Mouse (Mus musculus) heart, embryonic 11.5 days (tissue): ENCODE results near the gene Gm20696. TPM values are rescaled to one million over a fixed set of nuclear protein-coding genes. Genes with fewer than 3 reads are reported as not detected.

Experiments used
- ATAC-seq: fragments of 200-750 bp; cut with Nextera tagmentation; replicated peaks from 2 replicates; pipeline ENCODE4 v1.8.0; 2017; ENCODE audit warnings: moderate library complexity; ENCODE audit not compliant: insufficient number of reproducible peaks, low FRiP score, low TSS enrichment
- H3K27ac ChIP-seq: fragments of 300-500 bp; sonication (generic); 2 replicates; pipeline ENCODE4 v1.5.1; 2014; ENCODE audit warnings: mild to moderate bottlenecking, low read depth, low read length
- H3K27me3 ChIP-seq: fragments of 300-500 bp; sonication (generic); 2 replicates; pipeline ENCODE4 v1.6.1; 2014; ENCODE audit warnings: mild to moderate bottlenecking, low read length, mixed read lengths; ENCODE audit not compliant: control insufficient read depth, insufficient read depth
- H3K36me3 ChIP-seq: fragments of 300-500 bp; sonication (generic); 2 replicates; pipeline ENCODE4 v1.6.1; 2014; ENCODE audit warnings: mild to moderate bottlenecking, low read length, moderate library complexity, mixed read lengths; ENCODE audit not compliant: control insufficient read depth, insufficient read depth
- H3K4me1 ChIP-seq: fragments of 300-500 bp; sonication (generic); 2 replicates; pipeline ENCODE4 v1.6.1; 2014; ENCODE audit warnings: low read length; ENCODE audit not compliant: control insufficient read depth, insufficient read depth
- H3K4me2 ChIP-seq: fragments of 300-500 bp; sonication (generic); 2 replicates; pipeline ENCODE4 v1.6.1; 2014; ENCODE audit warnings: mild to moderate bottlenecking, moderate library complexity
- H3K4me3 ChIP-seq: fragments of 300-500 bp; sonication (generic); 2 replicates; pipeline ENCODE4 v1.5.1; 2014; ENCODE audit warnings: low read depth, low read length
- H3K9ac ChIP-seq: fragments of 300-500 bp; sonication (generic); 2 replicates; pipeline ENCODE4 v1.6.1; 2014; ENCODE audit warnings: mild to moderate bottlenecking, low read depth, low read length, moderate library complexity
- H3K9me3 ChIP-seq: fragments of 300-500 bp; sonication (generic); replicated peaks from 2 replicates; pipeline ENCODE4 v1.6.1; 2016; ENCODE audit warnings: low read length; ENCODE audit not compliant: control insufficient read depth
- WGBS: fragments of 180-500 bp; shearing (Covaris S2); extraction: QIAGEN DNeasy Blood & Tissue Kit; methylation state at CpG from one replicate; pipeline ENCODE4 v1.1.7; 2014; ENCODE audit not compliant: insufficient replicate concordance; 5-methylcytosine and 5-hydroxymethylcytosine counted together
- polyA plus RNA-seq: library from polyadenylated mRNA; unstranded; fragments of >200 nt; fragmentation: Nextera tagmentation; extraction: Ambion mirVana; gene quantifications from 2 replicates; pipeline ENCODE4 v1.2.1, GENCODE M21; 2014

The Gm20696 gene
- polyA plus RNA-seq, 1 experiment from 2014 or later = 4.0 TPM

GRCm38 (mm10) chr6:99301923-99302322 is 364.7 kb downstream of the Gm20696 start:
- 66% methylated on average over 8 of the region's 8 CpGs for WGBS
- Histone ChIP-seq H3K4me2 (no peak overlapping the region), H3K36me3 (no peaks in the 10 kb centered on the region), H3K9me3 (no peaks in the 10 kb centered on the region), H3K27ac (no peak overlapping the region), H3K4me1 (peaks cover 8% of the 10 kb centered on the region; the same call in 1 of the 2 replicates), H3K4me3 (no peak overlapping the region), H3K27me3 (no peaks in the 10 kb centered on the region), H3K9ac (no peak overlapping the region)
- ATAC-seq = no peak

- WGBS = 81% methylated on average over 6 of the region's 6 CpGs
- ATAC-seq = no peak
Observed at GRCm38 (mm10) chr6:99300235-99300634, 366.4 kb downstream of the Gm20696 start.

DNA sequence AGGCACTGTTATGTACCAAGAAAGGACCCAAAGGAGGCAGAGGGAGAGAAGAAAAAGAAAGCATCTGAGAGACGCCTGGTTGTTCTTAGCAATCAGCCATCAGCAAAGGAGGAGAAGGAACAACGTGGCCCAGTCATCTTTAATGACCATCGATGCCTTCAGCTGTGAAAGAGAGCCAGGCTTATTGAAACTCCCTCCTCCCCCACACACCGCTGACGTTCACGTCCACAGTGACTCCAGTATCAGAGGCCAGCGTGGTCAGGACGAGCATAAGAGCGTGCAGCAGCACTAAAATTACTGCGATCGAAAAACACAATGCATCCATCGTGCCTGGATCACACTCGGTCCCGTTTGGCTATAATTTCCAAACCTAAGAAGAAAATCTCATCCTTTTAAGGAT is 367.4 kb downstream of the Gm20696 start:
- no peaks in the 10 kb centered on the region for H3K27me3 ChIP-seq
- H3K27ac ChIP-seq = no peak overlapping the region
- H3K4me2 ChIP-seq = no peak overlapping the region
- H3K9me3 ChIP-seq = no peaks in the 10 kb centered on the region
- H3K4me3 ChIP-seq = no peak overlapping the region
- ATAC-seq = no peak
- H3K36me3 ChIP-seq = no peaks in the 10 kb centered on the region
- no peak overlapping the region for H3K9ac ChIP-seq
- 74% methylated on average over 14 of the region's 14 CpGs for WGBS
- H3K4me1 ChIP-seq = peaks cover 8% of the 10 kb centered on the region; the same call in 1 of the 2 replicates

More at GRCm38 (mm10) chr6:99300235-99300634, 366.4 kb downstream of the Gm20696 start:
- Histone ChIP-seq H3K4me2 (no peak overlapping the region), H3K9me3 (no peaks in the 10 kb centered on the region), H3K36me3 (no peaks in the 10 kb centered on the region), H3K9ac (no peak overlapping the region), H3K27me3 (no peaks in the 10 kb centered on the region), H3K4me3 (no peak overlapping the region), H3K4me1 (peaks cover 8% of the 10 kb centered on the region; the same call in 1 of the 2 replicates), H3K27ac (no peak overlapping the region)

- no peak for ATAC-seq
- Histone ChIP-seq H3K4me1 (peaks cover under 1% of the 10 kb centered on the region; the same call in 1 of the 2 replicates), H3K27me3 (no peaks in the 10 kb centered on the region), H3K4me3 (no peak overlapping the region), H3K9me3 (no peaks in the 10 kb centered on the region), H3K9ac (no peak overlapping the region), H3K36me3 (no peaks in the 10 kb centered on the region), H3K27ac (no peak overlapping the region), H3K4me2 (no peak overlapping the region)
- WGBS = 77% methylated on average over 5 of the region's 5 CpGs
Observed at GRCm38 (mm10) chr6:99297535-99297934, 369.1 kb downstream of the Gm20696 start.

DNA sequence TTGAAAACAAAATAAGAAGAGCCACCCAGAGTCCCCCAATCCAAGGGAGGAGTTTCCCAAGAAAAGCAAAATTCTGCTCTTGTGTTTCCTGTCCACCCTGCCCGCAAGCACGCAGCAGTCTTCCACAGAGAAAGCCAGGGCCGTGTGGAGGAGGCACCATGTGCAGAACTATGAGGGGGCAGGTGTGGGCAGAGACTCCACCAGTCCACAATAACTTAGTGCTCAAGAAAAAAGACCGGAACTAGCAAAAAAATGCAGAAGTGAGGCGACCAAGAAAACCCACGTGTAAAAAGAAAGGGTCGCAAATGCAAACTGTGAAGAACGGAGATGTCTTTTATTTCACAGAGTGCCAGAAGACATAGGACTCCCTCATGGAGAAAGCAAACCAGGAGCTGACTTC is 371.1 kb downstream of the Gm20696 start:
- no peak overlapping the region for H3K4me2 ChIP-seq
- H3K9me3 ChIP-seq = no peaks in the 10 kb centered on the region
- H3K9ac ChIP-seq = no peak overlapping the region
- H3K4me3 ChIP-seq = no peak overlapping the region
- no peaks in the 10 kb centered on the region for H3K4me1 ChIP-seq
- H3K27me3 ChIP-seq = no peaks in the 10 kb centered on the region
- ATAC-seq = no peak
- WGBS = 77% methylated on average over 8 of the region's 8 CpGs
- H3K36me3 ChIP-seq = no peaks in the 10 kb centered on the region
- no peak overlapping the region for H3K27ac ChIP-seq

DNA sequence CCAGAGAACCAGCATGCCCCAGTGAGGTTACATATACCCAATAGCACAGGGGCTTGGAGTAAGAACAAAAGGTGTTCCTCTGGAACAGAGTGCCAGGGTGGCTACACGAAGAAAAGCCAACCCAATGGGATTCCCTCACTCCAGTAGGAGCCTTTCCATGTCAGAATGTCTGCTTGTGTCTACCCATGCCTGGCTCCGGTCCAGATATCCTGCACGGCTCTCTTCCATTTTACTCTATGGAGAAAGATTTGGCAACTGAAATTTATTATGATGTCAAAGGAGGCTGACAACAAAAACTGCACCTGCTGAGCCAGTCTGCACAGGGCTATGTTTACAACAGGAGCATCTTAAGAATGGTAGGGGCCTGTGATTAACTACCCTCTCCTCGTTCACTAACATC is 377.4 kb downstream of the Gm20696 start:
- no peak for ATAC-seq
- H3K36me3 ChIP-seq = no peaks in the 10 kb centered on the region
- WGBS = 75% methylated on average over 4 of the region's 4 CpGs
- H3K9me3 ChIP-seq = no peaks in the 10 kb centered on the region
- H3K4me1 ChIP-seq = no peaks in the 10 kb centered on the region
- H3K27ac ChIP-seq = no peak overlapping the region
- H3K9ac ChIP-seq = no peak overlapping the region
- H3K27me3 ChIP-seq = no peaks in the 10 kb centered on the region
- no peak overlapping the region for H3K4me3 ChIP-seq
- H3K4me2 ChIP-seq = no peak overlapping the region

DNA sequence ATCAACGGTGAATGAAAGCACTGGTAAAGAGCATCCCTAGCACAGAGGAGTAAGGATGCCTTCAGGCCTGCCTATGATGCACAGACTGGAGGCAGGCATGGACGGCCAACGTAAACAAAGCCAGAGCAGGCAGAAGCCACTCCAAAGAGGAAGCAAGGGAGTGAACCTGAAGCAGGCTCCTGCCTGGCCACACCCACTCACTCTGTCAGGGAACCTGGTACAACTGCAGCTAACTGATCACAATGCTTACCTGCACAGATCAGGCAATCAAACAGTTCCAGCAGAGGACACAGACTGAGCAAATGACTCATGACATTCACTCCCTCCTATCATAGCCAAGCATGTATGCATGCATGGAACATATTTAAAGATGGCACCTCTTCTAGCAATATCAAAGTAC is 381.6 kb downstream of the Gm20696 start:
- Histone ChIP-seq H3K4me1 (no peaks in the 10 kb centered on the region), H3K27me3 (no peaks in the 10 kb centered on the region), H3K9ac (no peak overlapping the region), H3K9me3 (no peaks in the 10 kb centered on the region), H3K36me3 (no peaks in the 10 kb centered on the region), H3K4me2 (no peak overlapping the region), H3K27ac (no peak overlapping the region), H3K4me3 (no peak overlapping the region)
- no peak for ATAC-seq
- 60% methylated on average over 3 of the region's 3 CpGs for WGBS

DNA sequence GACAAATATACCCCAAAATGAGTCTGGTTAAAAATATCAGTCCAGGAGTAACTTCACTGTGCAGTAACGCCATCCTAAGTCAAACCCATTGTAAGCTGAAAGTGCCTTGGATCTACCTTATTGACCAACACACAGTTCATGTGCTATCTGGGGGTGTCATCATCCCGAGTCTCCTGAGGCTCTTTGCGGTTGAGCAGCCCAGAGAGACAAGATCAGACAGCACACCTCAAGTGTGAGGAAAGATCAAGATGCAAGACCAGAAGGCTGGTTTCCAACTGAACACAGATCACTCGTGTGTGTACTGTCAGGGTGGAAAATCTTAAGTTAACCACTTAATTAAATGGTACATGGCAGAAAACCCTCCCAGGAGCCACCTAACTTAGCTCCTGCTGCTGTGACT is 382.6 kb downstream of the Gm20696 start:
- Histone ChIP-seq H3K4me3 (no peak overlapping the region), H3K9ac (no peak overlapping the region), H3K4me1 (no peaks in the 10 kb centered on the region), H3K9me3 (no peaks in the 10 kb centered on the region), H3K27me3 (no peaks in the 10 kb centered on the region), H3K4me2 (no peak overlapping the region), H3K36me3 (no peaks in the 10 kb centered on the region), H3K27ac (no peak overlapping the region)
- no peak for ATAC-seq
- WGBS = 75% methylated on average over 4 of the region's 4 CpGs

DNA sequence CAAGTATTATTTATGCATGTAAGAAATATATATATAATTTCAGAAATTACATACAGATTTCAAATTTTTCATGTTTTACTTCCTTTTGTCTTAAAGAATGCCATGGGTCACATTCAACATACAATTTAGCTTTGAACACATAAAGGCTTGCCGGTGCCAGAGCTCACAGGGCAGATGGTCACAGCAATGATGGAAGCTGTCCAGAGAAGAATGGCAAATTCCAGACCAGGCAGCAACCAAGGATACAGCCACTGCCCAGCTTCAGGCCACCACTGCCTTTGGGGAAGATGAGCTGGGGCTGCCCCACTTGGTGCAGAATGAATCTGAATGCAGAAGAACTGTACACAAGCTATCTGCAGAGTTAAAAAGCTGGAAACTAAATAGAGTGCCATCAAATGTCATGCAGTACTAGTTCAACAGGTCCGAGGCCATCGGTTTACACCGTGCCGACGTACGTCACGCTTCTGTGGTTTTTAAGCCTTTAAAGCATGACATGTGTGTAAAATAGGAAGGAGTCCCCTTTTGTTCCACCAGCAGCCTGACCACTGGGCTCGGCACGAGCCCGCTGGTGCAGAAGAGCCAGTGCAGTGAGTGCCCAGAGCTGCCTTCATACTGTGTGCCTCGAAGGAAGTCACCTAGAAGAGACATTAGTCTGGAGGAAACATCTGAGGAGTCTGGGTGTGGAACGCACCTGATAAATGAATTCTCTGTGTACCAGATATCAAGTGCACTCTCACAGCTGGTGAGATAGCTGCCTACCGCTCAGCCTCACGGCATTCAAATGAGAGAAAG is 383.5 kb downstream of the Gm20696 start:
- 79% methylated on average over 15 of the region's 15 CpGs for WGBS
- no peak overlapping the region for H3K4me2 ChIP-seq
- H3K27me3 ChIP-seq = no peaks in the 10 kb centered on the region

More for the DNA sequence above, 383.5 kb downstream of the Gm20696 start:
- no peaks in the 10 kb centered on the region for H3K36me3 ChIP-seq
- no peaks in the 10 kb centered on the region for H3K9me3 ChIP-seq
- no peak overlapping the region for H3K27ac ChIP-seq
- H3K4me3 ChIP-seq = no peak overlapping the region
- no peak for ATAC-seq
- no peak overlapping the region for H3K9ac ChIP-seq
- no peaks in the 10 kb centered on the region for H3K4me1 ChIP-seq
